Mouse (Mus musculus) liver, embryonic 12.5 days (tissue): ENCODE results near the gene Gjc1. TPM values are rescaled to one million over a fixed set of nuclear protein-coding genes. Genes with fewer than 3 reads are reported as not detected.

Experiments
- ATAC-seq: fragments of 200-750 bp; cut with Nextera tagmentation; 2 replicates; pipeline ENCODE4 v1.8.0; 2017; ENCODE audit warnings: moderate number of reproducible peaks, mild to moderate bottlenecking, moderate library complexity
- H3K27ac ChIP-seq: fragments of 300-500 bp; sonication (generic); 2 replicates; pipeline ENCODE4 v1.5.1; 2016; ENCODE audit warnings: mild to moderate bottlenecking
- H3K27me3 ChIP-seq: fragments of 300-500 bp; sonication (generic); replicated peaks from 2 replicates; pipeline ENCODE4 v1.6.1; 2016; ENCODE audit warnings: mild to moderate bottlenecking, moderate library complexity
- H3K36me3 ChIP-seq: fragments of 300-500 bp; sonication (generic); 2 replicates; pipeline ENCODE4 v1.6.1; 2016; ENCODE audit warnings: mild to moderate bottlenecking, moderate library complexity
- H3K4me1 ChIP-seq: fragments of 300-500 bp; sonication (generic); 2 replicates; pipeline ENCODE4 v1.6.1; 2016
- H3K4me2 ChIP-seq: fragments of 300-500 bp; sonication (generic); 2 replicates; pipeline ENCODE4 v1.6.1; 2016; ENCODE audit warnings: mild to moderate bottlenecking, moderate library complexity
- H3K4me3 ChIP-seq: fragments of 300-500 bp; sonication (generic); 2 replicates; pipeline ENCODE4 v1.5.1; 2016; ENCODE audit warnings: mild to moderate bottlenecking, moderate library complexity
- H3K9ac ChIP-seq: fragments of 300-500 bp; sonication (generic); 2 replicates; pipeline ENCODE4 v1.6.1; 2016; ENCODE audit warnings: mild to moderate bottlenecking, moderate library complexity
- H3K9me3 ChIP-seq: fragments of 300-500 bp; sonication (generic); replicated peaks from 2 replicates; pipeline ENCODE4 v1.6.1; 2016; ENCODE audit warnings: mild to moderate bottlenecking, moderate library complexity
- WGBS: fragments of 180-500 bp; shearing (Covaris S2); methylation state at CpG from one replicate; pipeline ENCODE4 v1.1.7; 2016; ENCODE audit not compliant: insufficient replicate concordance; 5-methylcytosine and 5-hydroxymethylcytosine counted together
- polyA plus RNA-seq: library from polyadenylated mRNA; unstranded; fragments of >200 nt; fragmentation: Nextera tagmentation; extraction: Ambion mirVana; gene quantifications from 2 replicates; pipeline ENCODE4 v1.2.1, GENCODE M21; 2016

The Gjc1 gene
- polyA plus RNA-seq, 1 experiment from 2014 or later = 8.7 TPM

- Histone ChIP-seq H3K4me1 (peaks cover 7% of the 10 kb centered on the region), H3K4me3 (no peak overlapping the region), H3K27ac (no peak overlapping the region), H3K36me3 (no peaks in the 10 kb centered on the region), H3K9ac (no peak overlapping the region), H3K4me2 (no peak overlapping the region), H3K27me3 (peaks cover 28% of the 10 kb centered on the region), H3K9me3 (no peaks in the 10 kb centered on the region)
- WGBS = 56% methylated on average over 13 of the region's 13 CpGs
- ATAC-seq = no peak
Measured at GRCm38 (mm10) chr11:102752896-102753590, 66.5 kb downstream of the Gjc1 start.

DNA sequence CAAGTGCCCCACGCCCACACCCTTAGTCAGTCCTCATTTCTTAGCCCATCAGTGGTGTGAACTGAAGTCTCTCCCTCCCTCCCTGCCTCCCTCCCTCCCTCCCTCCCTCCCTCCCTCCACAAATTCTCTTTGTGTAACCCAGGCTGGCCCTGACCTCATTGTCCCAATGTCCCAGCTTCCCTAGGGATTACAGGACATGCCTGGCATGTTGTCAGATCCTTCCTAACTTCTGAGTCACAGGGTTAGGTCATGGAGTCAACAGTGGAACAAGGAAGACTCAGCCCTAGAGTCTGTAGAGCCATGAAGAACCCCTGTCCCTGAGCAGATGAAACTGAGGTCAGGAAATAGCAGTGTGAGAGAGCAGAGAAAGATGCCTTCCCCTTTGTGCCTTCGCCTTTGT lies 69.8 kb downstream of the Gjc1 start:
- Histone ChIP-seq H3K4me3 (no peak overlapping the region), H3K4me1 (peaks cover 7% of the 10 kb centered on the region), H3K9me3 (no peaks in the 10 kb centered on the region), H3K4me2 (no peak overlapping the region), H3K9ac (no peak overlapping the region), H3K27me3 (peaks cover 17% of the 10 kb centered on the region; the same call in 1 of the 2 replicates), H3K27ac (no peak overlapping the region), H3K36me3 (no peaks in the 10 kb centered on the region)
- no peak for ATAC-seq
- WGBS = 68% methylated on average over 2 of the region's 2 CpGs

Other genes starting within 250 kb of the Gjc1 start
- gene Gm11627, start 240.2 kb downstream of the Gjc1 start, polyA plus RNA-seq = 0.51 and 0.96 TPM in 2 replicates
- 3.5 and 4.7 TPM in 2 replicates for gene Fzd2, start 215.3 kb downstream of the Gjc1 start, polyA plus RNA-seq
- gene Meioc, start 156.0 kb downstream of the Gjc1 start, polyA plus RNA-seq = 0.20 and 0.26 TPM in 2 replicates
- gene Ccdc43, start 121.9 kb downstream of the Gjc1 start, polyA plus RNA-seq = 26.9 and 27.5 TPM in 2 replicates
- 0.48 and 0.71 TPM in 2 replicates for gene Adam11, start 58.3 kb downstream of the Gjc1 start, polyA plus RNA-seq
- not detected in 2 replicates for gene Higd1b, start 16.1 kb upstream of the Gjc1 start, polyA plus RNA-seq
- gene Eftud2, start 61.3 kb upstream of the Gjc1 start, polyA plus RNA-seq = 192 and 196 TPM in 2 replicates
- gene Ccdc103, start 61.5 kb upstream of the Gjc1 start, polyA plus RNA-seq = 0.85 and 0.97 TPM in 2 replicates
- not detected in 2 replicates for gene Fam187a, start 65.5 kb upstream of the Gjc1 start, polyA plus RNA-seq
- 7.3 and 7.6 TPM in 2 replicates for gene Gfap, start 81.2 kb upstream of the Gjc1 start, polyA plus RNA-seq
- gene Kif18b, start 105.4 kb upstream of the Gjc1 start, polyA plus RNA-seq = 12.4 and 14.0 TPM in 2 replicates
- 0.72 and 0.75 TPM in 2 replicates for gene C1ql1, start 127.0 kb upstream of the Gjc1 start, polyA plus RNA-seq
- 47.9 and 54.8 TPM in 2 replicates for gene Nmt1, start 208.5 kb upstream of the Gjc1 start, polyA plus RNA-seq
- gene Dcakd, start 208.6 kb upstream of the Gjc1 start, polyA plus RNA-seq = 41.0 and 41.7 TPM in 2 replicates